Mouse (Mus musculus) yolk sac, embryonic 10.5 days (tissue): Measurements from ENCODE around the gene Map3k6.
A peak's percentile ranks its signal among the peaks of the same experiment; 100 is the strongest.

Source experiments
- DNase-seq: peaks from one replicate; pipeline ENCODE4 v3.0.0-alpha.2; 2017; ENCODE audit warnings: low spot score

The Map3k6 gene

DNA sequence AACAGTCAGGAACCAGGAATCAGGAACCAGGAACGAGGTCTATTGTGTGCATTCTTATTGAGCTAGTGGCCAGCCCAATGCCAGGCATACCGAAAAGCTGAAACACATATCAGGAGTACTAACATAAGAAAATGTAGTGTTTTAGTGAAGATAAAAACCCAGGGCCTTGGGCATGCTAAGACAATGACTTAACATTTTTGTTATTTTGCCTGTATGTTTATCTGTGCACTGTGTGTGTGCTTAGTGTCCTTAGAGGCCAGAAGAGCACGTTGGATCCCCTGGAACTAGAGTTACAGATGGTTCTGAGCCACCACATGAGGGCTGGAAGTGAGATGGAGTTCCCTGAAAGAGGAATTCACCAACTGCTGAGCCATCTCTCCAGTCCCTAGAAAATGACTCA lies 44.7 kb downstream of the Map3k6 start:
- no peak for DNase-seq

DNA sequence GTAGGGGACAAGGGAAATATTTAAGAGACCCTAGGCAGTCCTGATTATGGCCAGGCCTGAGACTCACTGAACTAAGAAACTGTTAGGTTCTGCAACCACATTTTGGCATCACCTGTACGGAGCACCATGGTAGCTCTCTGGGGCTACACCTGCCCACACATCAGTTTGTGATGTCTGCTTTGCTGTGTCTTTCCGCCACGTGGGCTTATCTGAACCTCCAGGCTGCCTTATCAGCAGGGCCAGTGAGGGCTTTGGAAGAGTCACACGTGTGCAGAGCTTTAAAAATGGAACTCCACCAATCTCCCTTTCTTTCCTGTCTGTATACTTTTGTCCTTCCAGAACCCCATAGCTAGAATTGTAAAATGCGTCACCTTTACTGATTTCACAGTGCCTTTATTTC lies 45.3 kb downstream of the Map3k6 start:
- no peak for DNase-seq

DNA sequence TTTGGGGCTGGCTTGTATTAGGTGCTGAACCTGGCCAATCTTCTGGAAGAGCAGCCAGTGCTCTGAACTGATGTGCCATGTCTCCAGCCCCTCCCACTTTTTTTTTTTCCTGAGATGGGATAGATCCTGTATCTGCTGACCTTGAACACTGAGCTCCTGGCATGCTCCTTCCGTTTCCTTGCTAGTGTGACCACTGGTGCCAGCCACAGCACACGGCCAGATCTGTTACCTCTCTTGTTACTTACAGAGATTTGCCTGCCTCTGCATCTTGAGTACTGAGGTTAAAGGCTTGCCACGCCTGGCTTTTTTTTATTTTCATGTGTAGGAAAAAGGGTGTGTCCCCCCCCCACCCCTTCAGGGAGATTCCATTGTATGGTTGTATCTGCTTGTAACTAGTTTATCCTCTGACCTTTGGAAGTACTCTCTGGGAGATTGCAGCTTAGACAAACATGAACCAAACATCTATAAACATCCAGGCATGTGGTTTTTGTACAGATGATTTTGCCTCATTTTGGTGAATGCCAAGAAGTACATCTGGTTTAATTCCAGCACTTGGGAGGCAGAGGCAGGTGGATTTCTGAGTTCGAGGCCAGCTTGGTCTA lies 46.0 kb downstream of the Map3k6 start:
- DNase-seq, result peak; percentile 78

DNA sequence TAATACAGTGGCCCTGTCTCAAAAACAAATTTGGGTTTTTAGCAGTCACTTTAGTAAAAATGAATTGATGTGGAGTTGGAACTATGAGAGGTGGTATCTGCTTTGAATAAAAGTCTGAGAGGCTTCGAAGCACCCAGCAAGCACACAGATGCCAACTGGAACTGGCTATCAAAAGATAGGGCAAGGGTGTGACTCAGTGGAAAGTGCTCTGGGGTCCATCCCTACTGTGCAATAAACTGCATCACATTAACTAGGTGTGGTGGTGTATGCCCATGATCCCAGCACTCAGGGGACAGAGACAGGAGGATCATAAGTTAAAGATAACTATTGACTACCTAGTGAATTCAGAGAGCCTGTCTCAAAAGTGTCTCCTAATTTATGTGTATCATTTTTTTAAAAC lies 50.6 kb downstream of the Map3k6 start:
- DNase-seq, result no peak

DNA sequence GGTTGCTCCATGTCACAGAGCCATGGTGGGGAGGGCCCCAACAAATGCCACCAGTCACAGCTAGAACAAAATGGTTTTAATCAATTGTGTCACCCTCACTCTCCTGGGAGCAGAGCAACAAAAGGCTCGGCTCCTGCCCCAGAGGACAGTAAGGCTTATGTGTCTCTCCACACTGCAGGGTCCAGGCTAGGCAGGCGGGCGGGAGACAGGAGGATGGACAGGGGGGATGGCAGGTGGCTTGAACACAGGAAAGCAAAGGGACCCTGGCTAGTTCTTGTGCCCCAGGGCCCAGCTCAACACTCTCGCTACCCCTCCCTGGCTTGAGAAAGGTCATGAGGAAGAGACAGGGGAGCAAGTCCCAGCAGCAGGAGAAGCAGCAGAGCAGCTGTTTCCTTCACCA lies 51.8 kb downstream of the Map3k6 start:
- no peak for DNase-seq

DNA sequence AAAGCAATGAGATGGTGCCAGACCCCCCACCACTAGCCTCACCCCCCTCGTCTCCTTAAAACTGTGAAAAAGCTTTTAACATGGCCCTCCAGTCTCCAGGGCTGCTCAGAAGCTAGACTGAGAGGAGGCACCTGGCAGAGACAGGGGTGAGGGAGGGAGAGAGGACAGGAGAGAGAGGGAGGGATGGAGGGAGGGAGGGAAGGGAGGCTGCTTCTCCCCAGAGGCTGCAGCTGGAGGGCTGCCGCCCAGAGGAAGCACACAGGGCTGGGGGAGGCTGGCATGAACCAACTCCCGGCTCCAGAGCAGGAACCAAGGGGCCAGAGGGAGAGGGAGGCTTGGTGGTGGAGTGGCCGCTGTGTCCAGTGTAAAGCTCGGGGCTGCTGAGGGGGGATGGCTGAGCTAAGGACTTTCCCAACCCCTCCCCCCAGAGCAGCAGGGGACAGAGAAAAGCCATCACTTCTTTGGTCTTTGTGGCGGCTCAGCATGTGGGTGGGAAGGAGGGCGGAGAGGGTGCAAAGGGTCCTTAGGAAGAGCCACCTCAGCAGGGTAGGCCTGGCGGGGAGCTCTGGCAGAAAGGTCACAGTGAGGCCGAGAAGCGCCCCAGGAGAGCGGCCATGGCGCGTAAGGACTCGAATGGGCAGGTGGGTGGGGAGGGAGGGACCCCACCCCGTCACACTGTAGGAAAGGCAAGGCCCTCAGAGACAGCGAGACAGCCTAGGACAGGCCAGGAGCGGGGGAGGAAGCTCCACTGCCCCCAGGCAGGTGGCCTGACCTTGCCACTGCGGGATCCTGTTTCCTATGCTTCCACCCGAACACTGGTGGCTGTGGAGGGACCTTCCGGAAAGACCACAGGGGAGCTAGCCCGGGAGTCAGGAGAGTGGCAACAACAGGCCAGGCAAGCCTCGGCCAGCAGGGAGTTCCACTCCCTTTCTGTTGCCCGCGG lies 52.6 kb downstream of the Map3k6 start:
- DNase-seq, result no peak

DNA sequence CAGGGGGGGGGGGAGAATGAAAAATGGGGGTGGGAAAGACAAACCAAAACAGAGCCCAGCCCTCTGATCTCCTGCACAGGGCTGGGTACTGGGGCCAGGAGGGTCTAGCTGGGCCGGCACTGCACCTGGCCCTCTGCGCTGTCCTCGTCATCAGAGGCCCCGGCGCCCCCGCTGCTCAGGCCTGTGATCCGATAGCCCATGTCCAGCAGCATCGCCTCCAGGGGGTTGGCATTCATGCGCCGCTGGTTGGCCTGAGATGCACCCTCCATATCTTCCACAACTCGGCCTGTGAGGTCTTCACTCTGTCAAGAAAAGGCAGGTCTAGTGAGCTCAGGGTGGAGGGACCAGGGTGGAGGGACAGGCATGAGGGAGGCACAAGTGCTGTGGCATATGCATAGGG lies 53.5 kb downstream of the Map3k6 start:
- no peak for DNase-seq

DNA sequence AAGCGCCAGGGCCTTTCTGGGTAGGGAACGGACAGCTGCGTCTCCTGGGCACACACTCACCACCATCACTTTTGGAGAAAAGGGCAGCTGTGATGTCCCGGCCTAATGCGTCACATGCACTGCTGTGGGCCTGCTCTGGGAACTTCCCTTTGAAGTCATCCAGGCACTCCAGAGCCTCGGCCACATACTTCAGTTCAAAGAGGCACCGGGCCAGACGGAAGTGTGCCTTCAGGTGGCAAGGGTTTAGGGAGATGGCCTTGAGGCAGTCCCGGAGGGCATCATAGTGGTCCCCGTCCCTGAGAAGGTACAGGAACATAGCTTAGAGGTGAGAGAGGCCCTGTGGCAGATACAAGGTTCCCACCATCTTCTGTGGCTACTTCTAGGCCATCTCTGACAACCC lies 56.7 kb downstream of the Map3k6 start:
- DNase-seq, result no peak

DNA sequence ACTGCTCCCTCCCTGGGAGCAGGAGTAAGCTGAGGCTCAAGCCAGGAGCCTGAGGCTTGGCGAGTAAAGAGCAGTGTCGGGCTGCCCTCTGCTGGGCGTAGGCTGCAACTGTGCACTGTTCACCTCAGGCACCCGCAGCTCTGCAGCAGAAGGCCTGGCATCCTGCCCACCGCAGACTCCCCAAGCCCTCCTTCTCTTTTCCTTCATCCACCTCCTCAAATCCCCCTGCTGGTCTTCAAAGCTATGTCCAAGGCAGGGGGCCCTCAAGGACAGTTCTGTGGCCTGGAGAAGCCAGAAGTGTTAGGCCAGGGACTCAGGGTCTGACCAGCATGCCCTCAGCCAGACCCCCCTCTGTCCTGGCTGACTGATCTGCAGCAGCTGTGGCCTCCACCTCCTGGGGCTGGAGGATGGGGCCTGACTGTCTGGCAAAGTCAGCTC lies 57.2 kb downstream of the Map3k6 start:
- peak; percentile 64 for DNase-seq

DNA sequence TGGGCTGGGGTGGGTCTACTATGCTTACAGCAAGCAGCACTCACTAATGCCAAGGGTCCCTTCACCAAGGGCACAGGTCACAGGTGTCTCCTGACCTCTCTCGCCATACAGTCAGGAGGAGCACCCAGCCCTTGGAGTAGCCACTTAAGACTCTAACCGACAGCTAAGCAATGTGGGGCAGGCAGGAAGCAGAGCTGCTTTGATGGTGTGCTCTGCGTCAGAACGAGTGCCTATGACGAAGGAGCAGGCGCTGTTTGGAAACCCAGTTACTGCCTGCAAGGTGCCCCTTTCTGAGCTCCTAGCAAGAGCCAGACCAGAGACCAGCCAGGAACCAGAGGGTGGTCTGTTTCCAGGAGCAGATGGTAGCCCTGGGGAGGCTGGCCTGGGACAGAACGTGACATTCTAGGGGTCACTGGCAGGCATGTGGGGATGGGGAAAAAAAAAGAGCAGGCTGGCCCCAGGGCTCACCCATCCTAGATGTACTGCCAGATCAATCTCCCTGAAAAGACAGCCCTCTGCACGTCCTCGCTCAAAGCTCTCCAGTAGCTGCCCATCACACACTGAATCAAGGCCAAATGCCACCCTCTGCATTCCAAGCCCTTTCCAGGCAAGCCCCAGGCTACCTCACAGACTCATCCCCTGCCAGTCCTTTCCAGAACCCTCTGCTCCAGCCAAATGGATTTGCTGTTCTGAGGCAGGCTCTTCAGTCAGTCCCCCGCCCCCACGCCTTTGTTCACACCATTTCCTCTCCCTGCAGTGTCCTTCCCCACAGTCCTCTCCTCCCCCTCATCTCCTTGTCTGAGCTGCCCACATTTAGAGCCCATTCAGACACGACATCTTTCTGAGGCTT lies 58.1 kb downstream of the Map3k6 start:
- no peak for DNase-seq

DNA sequence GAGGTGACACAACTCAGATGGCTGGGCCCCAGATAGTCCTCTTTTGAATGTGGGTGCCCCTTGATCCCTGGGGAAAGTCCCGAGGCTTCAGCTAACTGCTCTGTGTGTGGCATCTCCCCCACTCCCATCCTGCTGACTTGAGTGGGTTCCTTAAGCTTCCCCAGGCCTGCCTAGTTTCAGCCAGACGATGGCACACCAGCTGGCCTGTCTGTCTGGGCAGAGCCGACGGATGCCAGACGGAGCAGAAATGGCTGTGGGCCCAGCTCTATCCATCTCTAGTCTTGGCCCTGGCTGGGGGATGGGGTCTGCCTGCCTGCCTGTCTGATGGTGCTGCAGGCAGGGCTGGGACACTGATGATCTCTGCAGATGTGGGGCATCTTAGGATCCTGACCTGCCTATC lies 59.1 kb downstream of the Map3k6 start:
- DNase-seq, result no peak

DNA sequence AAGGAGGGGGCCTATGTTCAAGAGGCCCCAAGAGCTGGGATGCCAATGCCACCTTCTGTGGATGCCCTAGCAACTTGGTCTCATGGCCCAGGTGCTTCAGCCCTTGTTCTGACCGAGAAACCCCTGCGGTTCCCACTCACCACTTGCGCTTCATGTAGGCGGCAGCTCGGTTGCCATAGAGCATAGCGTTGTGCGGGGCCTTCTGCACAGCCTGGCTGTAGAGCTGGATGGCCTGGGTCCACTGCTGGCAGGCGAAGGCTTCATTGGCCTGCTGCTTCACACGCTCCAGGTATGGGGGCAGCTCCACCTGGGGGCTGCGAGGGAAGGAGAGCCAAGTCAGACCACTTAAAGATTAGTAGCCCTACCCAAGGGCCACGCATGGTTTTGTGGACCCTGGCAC lies 59.8 kb downstream of the Map3k6 start:
- DNase-seq, result no peak

DNA sequence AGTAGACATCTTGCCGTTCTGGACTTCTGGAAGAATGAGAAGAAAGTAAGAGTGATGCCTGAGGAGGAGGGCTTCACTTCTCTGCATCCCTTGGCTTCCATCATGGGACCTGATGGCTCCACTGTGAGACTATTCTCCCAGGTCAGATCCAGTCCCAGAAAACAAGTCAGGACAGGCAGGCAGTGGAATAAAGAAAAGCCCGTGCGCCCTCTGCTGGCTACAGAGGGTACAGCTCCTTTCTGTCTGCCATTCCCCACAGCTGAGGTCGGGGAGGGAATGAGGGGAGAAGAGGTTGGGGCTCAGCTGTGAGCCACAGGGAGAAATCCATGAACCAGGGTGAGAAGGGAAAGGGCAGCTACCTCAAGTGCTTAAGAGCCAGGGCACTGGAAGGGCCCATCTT lies 61.2 kb downstream of the Map3k6 start:
- DNase-seq, result no peak
